Mouse (Mus musculus): ENCODE data around the gene Cfap77.

DNA sequence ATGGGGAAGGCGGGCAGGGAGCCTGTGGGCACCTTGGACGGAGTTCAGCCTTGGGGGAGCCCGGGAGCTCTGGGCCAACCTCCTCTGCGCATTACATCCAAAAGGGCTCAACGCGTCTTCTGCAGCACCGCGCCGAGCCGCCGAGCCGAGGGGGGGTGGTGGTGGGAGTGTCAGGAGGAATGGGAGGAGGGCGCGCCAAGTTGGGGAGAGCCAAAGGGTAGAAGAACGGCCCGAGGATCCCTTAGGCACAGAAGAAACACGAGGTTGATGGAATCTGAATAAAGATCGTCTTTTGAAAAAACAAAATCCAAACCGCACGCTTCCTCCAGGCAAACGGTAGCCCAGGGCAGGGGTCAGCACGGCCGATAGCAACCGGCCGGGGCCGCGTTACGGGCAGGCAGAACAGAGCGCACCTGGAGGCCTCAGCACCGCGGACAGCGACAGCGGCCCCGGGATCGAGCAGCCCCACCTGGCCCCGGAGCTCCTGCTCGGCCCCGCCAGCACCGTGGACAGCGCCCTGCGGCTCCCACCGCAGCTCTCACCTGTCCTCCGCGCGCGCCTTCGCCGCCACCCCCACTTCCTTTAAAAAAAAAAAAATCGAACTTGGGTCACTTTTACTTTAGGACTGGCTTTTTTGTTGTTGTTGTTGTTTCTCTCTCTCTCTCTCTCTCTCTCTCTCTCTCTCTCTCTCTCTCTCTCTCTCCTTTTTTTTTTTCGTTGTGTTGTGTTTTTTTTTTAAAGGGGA, 138.9 kb downstream of the Cfap77 start:
- TF ChIP-seq CTCF (IDR thresholded peaks at IDR 0.05; ENCODE audit: control insufficient read depth, insufficient read depth, insufficient read length) (no peak), MYOG (IDR thresholded peaks at IDR 0.05; ENCODE audit: control insufficient read depth, extremely low read depth, insufficient read length) (no peak), MYOD1 (IDR thresholded peaks at IDR 0.05; ENCODE audit: control insufficient read depth, insufficient read length, low read depth) (no peak), USF1 (IDR thresholded peaks at IDR 0.05; ENCODE audit: low read depth) (no peak), MAX (IDR thresholded peaks at IDR 0.05) (no peak), CEBPB (IDR thresholded peaks at IDR 0.05; ENCODE audit: low read depth) (no peak)
